Mouse (Mus musculus): ENCODE data around the gene Ifna1.

Gene Ifna1

GRCm38 (mm10) chr4:88872691-88873090 is 22.8 kb downstream of the Ifna1 start:
- no peak for DNase-seq (ENCODE audit: low spot score in 2 of 2)

GRCm38 (mm10) chr4:88875435-88876095 is 25.7 kb downstream of the Ifna1 start:
- DNase-seq (ENCODE audit: low spot score in 2 of 2): no peak

- DNase-seq (ENCODE audit: low spot score in 2 of 2): no peak
Observed at GRCm38 (mm10) chr4:88876520-88876919, 26.6 kb downstream of the Ifna1 start.

- no peak for DNase-seq (ENCODE audit: low spot score in 2 of 2)
Observed at GRCm38 (mm10) chr4:88878246-88878645, 28.4 kb downstream of the Ifna1 start.

- DNase-seq (ENCODE audit: low spot score in 2 of 2): no peak
Observed at GRCm38 (mm10) chr4:88878772-88879171, 28.9 kb downstream of the Ifna1 start.

- no peak for DNase-seq (ENCODE audit: low spot score in 2 of 2)
Observed at GRCm38 (mm10) chr4:88880101-88880500, 30.2 kb downstream of the Ifna1 start, which contains the start of gene Ifne. TSS of gene Ifne (minus strand) at chr4:88880201.

- no peak for DNase-seq (ENCODE audit: low spot score in 2 of 2)
Observed at GRCm38 (mm10) chr4:88888236-88888635, 38.3 kb downstream of the Ifna1 start.

GRCm38 (mm10) chr4:88893201-88893754 is 43.4 kb downstream of the Ifna1 start:
- no peak for DNase-seq (ENCODE audit: low spot score in 2 of 2)

All from spleen, postnatal 14 days (tissue).